ENCODE assay signal across 8 mouse cellular contexts in the genomic region with DNA sequence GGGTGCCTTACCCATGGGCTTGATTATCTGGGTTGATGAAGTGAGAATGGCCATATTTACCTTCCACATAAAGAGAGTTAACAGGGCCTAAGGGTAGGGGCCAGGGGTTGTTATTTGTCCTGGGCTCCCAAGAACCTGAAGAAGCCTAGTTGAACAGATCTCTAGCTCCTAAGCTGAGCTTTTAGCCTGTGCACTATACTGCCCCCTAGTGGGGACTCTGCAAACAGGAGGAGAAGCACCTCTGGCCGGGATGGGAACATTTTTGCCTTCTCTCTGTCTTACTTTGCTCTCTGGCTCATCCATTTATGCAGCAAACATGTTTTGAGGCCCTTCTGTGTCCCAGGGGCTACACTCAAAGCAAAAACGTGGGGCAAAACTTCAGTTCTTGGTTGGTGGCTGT. TPM values are rescaled to one million over a fixed set of nuclear protein-coding genes. Genes with fewer than 3 reads are reported as not detected.
A peak's percentile ranks its signal among the peaks of the same experiment; 100 is the strongest.
DNase-seq lines count a peak whose midpoint lies in the region; ATAC-seq and TF ChIP-seq lines count a peak whose summit lies in the region.
"Had no signal": no experiment of that assay in that cellular context is flagged by ENCODE, and none has a peak within 500 bp of the region (broad histone marks: within the 10 kb centered on the region; RNA-seq: fewer than 3 reads in every experiment).

No protein-coding gene starts in this region.

- no peaks in the 10 kb centered on the region for H3K9me3 ChIP-seq in heart, embryonic 16.5 days (replicated peaks; ENCODE audit: control insufficient read depth, low read length)
- H3K9me3 ChIP-seq in limb, embryonic 14.5 days (ENCODE audit: control insufficient read depth, low read length): no peaks in the 10 kb centered on the region

- no peak overlapping the region for H3K4me3 ChIP-seq in heart, embryonic 16.5 days (ENCODE audit: low read length)
- no peak overlapping the region for H3K4me3 ChIP-seq in limb, embryonic 14.5 days (replicated peaks; ENCODE audit: low read length)
- H3K4me3 ChIP-seq: myocyte had no signal

- 0 out of 2 replicates have a peak overlapping the region, but pooled peaks have one; percentile 28 for H3K9ac ChIP-seq in heart, embryonic 16.5 days (ENCODE audit: low read length)
- H3K9ac ChIP-seq in limb, embryonic 14.5 days (ENCODE audit: low read depth, low read length, severe bottlenecking): no peak overlapping the region

- H3K4me2 ChIP-seq in heart, embryonic 16.5 days (ENCODE audit: low read depth, low read length): no peak overlapping the region
- H3K4me2 ChIP-seq in limb, embryonic 14.5 days (replicated peaks; ENCODE audit: low read depth, low read length, severe bottlenecking): no peak overlapping the region

- TF ChIP-seq POLR2A in limb, embryonic 14.5 days (IDR thresholded peaks at IDR 0.05; ENCODE audit: borderline replicate concordance, extremely low read depth, insufficient read depth, insufficient read length): no peak

- H3K27me3 ChIP-seq in heart, embryonic 16.5 days (ENCODE audit: control insufficient read depth, insufficient read depth, low read length): no peaks in the 10 kb centered on the region
- H3K27me3 ChIP-seq in limb, embryonic 14.5 days (ENCODE audit: control insufficient read depth, insufficient read depth, low read length): no peaks in the 10 kb centered on the region

- no peak overlapping the region for H3K27ac ChIP-seq in heart, embryonic 16.5 days (ENCODE audit: low read length)
- no peak overlapping the region for H3K27ac ChIP-seq in limb, embryonic 14.5 days (replicated peaks; ENCODE audit: low read depth, low read length)

- peaks cover 10% of the 10 kb centered on the region; the same call in 1 of the 2 replicates for H3K36me3 ChIP-seq in heart, embryonic 16.5 days (ENCODE audit: control insufficient read depth, insufficient read depth)
- peaks cover 43% of the 10 kb centered on the region for H3K36me3 ChIP-seq in limb, embryonic 14.5 days (ENCODE audit: control insufficient read depth, insufficient read depth, low read length)

- peaks cover 64% of the 10 kb centered on the region for H3K4me1 ChIP-seq in heart, embryonic 16.5 days (ENCODE audit: control insufficient read depth, insufficient read depth, low read length)
- no peaks in the 10 kb centered on the region for H3K4me1 ChIP-seq in limb, embryonic 14.5 days (ENCODE audit: control insufficient read depth, insufficient read depth, low read length)

- WGBS in heart, embryonic 16.5 days: 8% methylated on average over 2 of the region's 2 CpGs
- 5% methylated on average over 2 of the region's 2 CpGs for WGBS in limb, embryonic 14.5 days

- no peak for ATAC-seq in heart, embryonic 16.5 days (replicated peaks; ENCODE audit: extremely low read depth, insufficient read depth, low FRiP score)
- ATAC-seq in limb, embryonic 14.5 days (ENCODE audit: low FRiP score, low read depth): no peak

- peak; percentile 72 for DNase-seq in right cerebral cortex, postnatal 14 days
- no peak for DNase-seq in right cerebral cortex, adult 18-20 months
- peak; percentile 82 for DNase-seq in adrenal gland, postnatal 14 days
- DNase-seq in embryo, embryonic 11 days: peak; percentile 85
- DNase-seq in limb, embryonic 14.5 days (ENCODE audit: low spot score): peak; percentile 54
- peak; percentile 64 for DNase-seq in retina, postnatal 7 days (ENCODE audit: low read depth, low spot score)

RNA-seq across cellular contexts. Expression of a gene that starts 11.2 kb away (rescaled TPM):
- 0.48 and 0.53 TPM in 2 replicates for total RNA-seq in adrenal gland, postnatal 14 days (2021)
- 175 TPM in 2 replicates for polyA plus RNA-seq in heart, embryonic 16.5 days (2015; fragmentation: Nextera tagmentation; extraction: Ambion mirVana)
- 12.3 and 13.2 TPM in 2 replicates for polyA plus RNA-seq in limb, embryonic 14.5 days (2012; rRNA removed)
- polyA plus RNA-seq in limb, embryonic 14.5 days (2014; fragmentation: Nextera tagmentation; extraction: Ambion mirVana): 10.9 and 18.1 TPM in 2 replicates

RNA-seq across cellular contexts. Expression of a gene that starts 13.8 kb away (rescaled TPM):
- 687 and 769 TPM in 2 replicates for total RNA-seq in adrenal gland, postnatal 14 days (2021)
- 0.37 and 0.39 TPM in 2 replicates for polyA plus RNA-seq in heart, embryonic 16.5 days (2015; fragmentation: Nextera tagmentation; extraction: Ambion mirVana)
- polyA plus RNA-seq in limb, embryonic 14.5 days (2012; rRNA removed): 1.4 and 2.2 TPM in 2 replicates
- polyA plus RNA-seq in limb, embryonic 14.5 days (2014; fragmentation: Nextera tagmentation; extraction: Ambion mirVana): 0.51 and 1.3 TPM in 2 replicates

RNA-seq across cellular contexts. Expression of a gene that starts 14.2 kb away (rescaled TPM):
- total RNA-seq in adrenal gland, postnatal 14 days (2021): 21.5 and 22.7 TPM in 2 replicates
- polyA plus RNA-seq in heart, embryonic 16.5 days (2015; fragmentation: Nextera tagmentation; extraction: Ambion mirVana): 43.0 and 43.2 TPM in 2 replicates
- polyA plus RNA-seq in limb, embryonic 14.5 days (2012; rRNA removed): 78.2 and 116 TPM in 2 replicates
- polyA plus RNA-seq in limb, embryonic 14.5 days (2014; fragmentation: Nextera tagmentation; extraction: Ambion mirVana): 36.9 and 42.6 TPM in 2 replicates

RNA-seq across cellular contexts. Expression of a gene that starts 24.2 kb away (rescaled TPM):
- 0.63 and 0.68 TPM in 2 replicates for total RNA-seq in adrenal gland, postnatal 14 days (2021)
- 74.0 and 75.8 TPM in 2 replicates for polyA plus RNA-seq in heart, embryonic 16.5 days (2015; fragmentation: Nextera tagmentation; extraction: Ambion mirVana)
- polyA plus RNA-seq in limb, embryonic 14.5 days (2012; rRNA removed): 3.5 and 3.6 TPM in 2 replicates
- polyA plus RNA-seq in limb, embryonic 14.5 days (2014; fragmentation: Nextera tagmentation; extraction: Ambion mirVana): 2.9 and 3.6 TPM in 2 replicates
- polyA plus RNA-seq: myocyte had no signal

RNA-seq across cellular contexts. Expression of a gene that starts 27.9 kb away (rescaled TPM):
- 5.3 and 5.9 TPM in 2 replicates for total RNA-seq in adrenal gland, postnatal 14 days (2021)
- polyA plus RNA-seq in heart, embryonic 16.5 days (2015; fragmentation: Nextera tagmentation; extraction: Ambion mirVana): 18.0 and 19.0 TPM in 2 replicates
- polyA plus RNA-seq in limb, embryonic 14.5 days (2012; rRNA removed): 19.2 and 24.2 TPM in 2 replicates
- 9.2 and 11.4 TPM in 2 replicates for polyA plus RNA-seq in limb, embryonic 14.5 days (2014; fragmentation: Nextera tagmentation; extraction: Ambion mirVana)
